Mouse (Mus musculus) gastrocnemius, adult 2 months (tissue): ENCODE results near the gene Prex1. TPM values are rescaled to one million over a fixed set of nuclear protein-coding genes. Genes with fewer than 3 reads are reported as not detected.

ENCODE experiments used
- DNase-seq: peaks from one replicate; pipeline ENCODE4 v3.0.0; 2022
- H3K27ac ChIP-seq: fragments of 200-600 bp; 2 replicates; pipeline ENCODE4 v1.8.1; 2022; ENCODE audit warnings: mild to moderate bottlenecking
- H3K4me3 ChIP-seq: fragments of 200-600 bp; 2 replicates; pipeline ENCODE4 v1.8.1; 2022; ENCODE audit warnings: mild to moderate bottlenecking, moderate library complexity
- CTCF ChIP-seq: fragments of 200-600 bp; IDR thresholded peaks from 2 replicates; pipeline ENCODE4 v1.8.1; 2022; ENCODE audit warnings: antibody characterized with exemption, mild to moderate bottlenecking, moderate library complexity
- intact Hi-C: fragments of 180-260 bp; cut with DNase I; formaldehyde crosslinking; loops from one replicate; pipeline ENCODE4 v1.15.1; 2025
- total RNA-seq, 2 experiments: library from RNA; stranded (reverse); gene quantifications; 2 replicates each; pipeline ENCODE4 v1.2.3; 2021

Gene Prex1
- total RNA-seq, 2 experiments from 2014 or later, result 3.0 to 5.2 TPM

DNA sequence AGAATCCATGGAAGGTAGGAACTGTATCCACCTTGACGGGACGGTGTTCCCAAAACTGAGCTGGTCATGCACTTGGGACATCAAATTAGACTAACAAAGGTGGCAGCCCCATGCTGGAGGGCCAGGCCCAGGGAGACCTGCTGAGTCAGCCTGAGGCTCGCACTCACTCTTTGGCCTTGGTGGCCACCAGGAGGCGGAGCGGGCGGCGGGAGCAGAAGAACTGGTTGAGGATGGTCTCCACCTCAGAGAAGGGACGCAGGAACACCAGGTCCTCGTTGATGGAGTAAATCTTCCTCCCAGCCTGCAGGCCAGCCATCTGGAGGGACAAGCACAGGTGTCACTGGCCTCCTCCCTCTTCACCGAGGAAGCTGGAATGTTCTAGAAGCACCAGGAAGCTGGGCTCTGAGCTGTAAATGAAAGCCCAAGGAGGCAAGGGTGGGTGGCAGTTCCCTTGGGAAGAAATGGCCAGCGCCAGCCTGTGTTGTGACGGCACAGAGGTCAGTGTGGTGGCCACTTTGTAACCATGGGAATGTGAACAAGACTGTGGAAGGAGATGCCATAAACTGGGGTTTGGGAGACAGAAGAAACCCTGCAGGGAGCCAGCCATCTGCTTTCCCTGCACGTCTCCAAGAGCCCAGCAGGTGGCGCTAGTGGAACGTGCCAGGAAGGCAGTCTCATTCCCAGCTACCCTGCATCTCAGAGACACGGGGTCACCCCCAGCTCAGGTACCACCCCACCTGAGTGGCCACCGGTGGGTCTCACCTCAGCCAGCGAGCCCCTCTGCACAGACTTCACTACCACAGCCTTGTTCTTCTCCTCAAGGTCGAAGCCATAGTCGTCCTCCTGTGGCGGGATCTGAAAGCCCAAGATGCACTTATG is 121.4 kb downstream of the Prex1 start:
- DNase-seq, result peak; percentile 81
- intact Hi-C loops, result loop anchor here (1.0 kb wide), 1 partner anchor 189 kb away; no protein-coding TSS in a partner anchor
- Histone ChIP-seq H3K4me3 (no peak overlapping the region), H3K27ac (no peak overlapping the region)
- TF ChIP-seq CTCF, result no peak; the same call in 1 of the 2 replicates

DNA sequence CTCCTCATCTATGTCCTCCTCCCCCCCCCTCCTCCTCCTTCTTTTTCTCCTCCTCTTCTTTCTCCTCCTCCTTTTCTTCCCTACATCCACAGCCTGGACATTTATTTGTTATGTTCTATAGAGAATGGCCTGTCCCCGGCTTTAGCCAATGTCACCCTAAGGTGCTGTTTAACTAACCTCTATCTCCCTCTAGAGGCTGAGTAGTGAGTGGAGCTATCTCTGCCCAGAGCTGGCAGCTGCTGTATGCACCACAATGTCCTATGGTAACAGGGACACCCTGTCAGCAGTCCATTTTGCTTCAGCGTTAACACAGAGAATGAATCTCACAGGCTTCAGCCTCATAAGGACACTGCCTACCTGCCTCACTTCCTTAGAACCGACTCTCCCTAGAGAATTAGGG is 129.1 kb downstream of the Prex1 start:
- DNase-seq, result no peak
- intact Hi-C loops, result no loop called here
- TF ChIP-seq CTCF, result peak; percentile 42
- Histone ChIP-seq H3K4me3 (no peak overlapping the region), H3K27ac (no peak overlapping the region)

DNA sequence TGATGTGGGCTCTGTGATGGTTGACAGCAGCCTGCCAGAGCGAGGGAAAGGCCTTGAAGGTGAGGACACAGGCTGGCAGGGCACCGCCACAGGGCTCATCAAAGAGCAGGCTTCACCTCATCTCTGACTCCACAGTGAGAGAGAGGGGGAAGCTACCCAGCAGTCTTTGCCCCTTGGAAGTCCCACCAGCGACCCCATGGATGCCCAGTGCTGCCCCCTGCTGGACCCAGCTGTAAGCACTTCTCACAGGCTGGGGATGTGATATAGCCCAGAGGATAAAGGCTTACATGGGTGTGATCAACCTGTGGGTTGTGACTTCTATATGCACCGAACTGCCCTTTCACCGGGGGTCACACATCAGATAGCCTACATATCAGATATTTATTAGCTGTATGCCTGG is 130.3 kb downstream of the Prex1 start:
- Histone ChIP-seq H3K4me3 (no peak overlapping the region), H3K27ac (no peak overlapping the region)
- DNase-seq, result no peak
- peak; percentile 21; the same call in 1 of the 2 replicates for TF ChIP-seq CTCF
- intact Hi-C loops, result no loop called here

DNA sequence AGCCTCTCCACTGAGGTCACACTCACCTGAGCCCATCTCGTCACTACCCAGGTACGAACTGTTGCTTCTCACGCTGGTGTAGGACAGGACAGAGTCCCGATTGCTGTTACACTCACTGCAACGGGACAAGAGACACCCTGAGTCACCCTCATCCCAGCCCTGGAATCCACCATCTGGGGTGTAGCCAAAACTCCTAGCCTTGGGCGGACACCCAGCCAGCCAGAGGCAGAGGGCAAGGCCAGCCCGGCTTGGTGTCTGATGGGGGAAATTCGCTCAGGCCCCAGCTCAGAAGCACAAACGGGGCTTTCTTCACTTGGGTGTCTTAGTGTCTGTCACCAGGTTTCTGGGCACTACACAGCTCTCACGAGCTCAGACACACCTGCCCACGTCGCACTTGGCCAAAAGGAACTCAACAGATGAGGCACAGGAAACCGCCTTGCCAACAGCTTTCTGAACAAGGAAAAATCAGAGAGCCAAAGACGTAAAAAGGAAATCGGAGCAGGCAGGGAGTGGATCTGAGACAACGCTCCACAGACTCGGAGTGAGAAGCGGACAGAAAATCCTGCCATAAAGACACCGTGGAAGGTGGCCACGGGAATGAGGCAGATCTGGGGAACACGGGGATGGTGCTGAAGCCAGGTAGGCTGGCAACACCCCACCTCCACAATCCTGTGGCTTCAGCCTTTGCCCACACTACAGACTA is 131.6 kb downstream of the Prex1 start:
- no peak for TF ChIP-seq CTCF
- intact Hi-C loops, result no loop called here

DNA sequence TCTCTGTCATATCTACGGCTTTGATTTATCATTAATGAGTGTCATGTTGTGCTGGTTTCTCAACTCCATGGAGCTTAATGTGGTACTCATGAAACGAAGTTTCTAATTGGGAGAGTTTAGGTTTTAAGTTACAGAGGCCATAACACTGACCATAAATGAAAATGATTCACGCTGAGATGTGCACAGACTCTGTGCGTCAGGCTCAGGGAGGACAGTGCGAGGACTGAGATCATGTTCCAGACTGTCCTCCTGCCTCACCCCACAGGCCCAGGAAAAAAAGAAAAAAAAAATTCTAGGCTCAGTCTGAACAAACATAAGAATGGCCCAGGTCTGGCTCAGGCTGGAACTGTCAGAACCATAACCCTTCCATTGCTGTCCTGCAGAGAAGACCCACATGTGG is 133.8 kb downstream of the Prex1 start:
- TF ChIP-seq CTCF, result no peak
- no peak for DNase-seq
- no peak overlapping the region for H3K4me3 ChIP-seq
- intact Hi-C loops, result no loop called here
- H3K27ac ChIP-seq, result no peak overlapping the region

More for the DNA sequence above, 131.6 kb downstream of the Prex1 start:
- DNase-seq, result no peak
- Histone ChIP-seq H3K27ac (no peak overlapping the region), H3K4me3 (no peak overlapping the region)

DNA sequence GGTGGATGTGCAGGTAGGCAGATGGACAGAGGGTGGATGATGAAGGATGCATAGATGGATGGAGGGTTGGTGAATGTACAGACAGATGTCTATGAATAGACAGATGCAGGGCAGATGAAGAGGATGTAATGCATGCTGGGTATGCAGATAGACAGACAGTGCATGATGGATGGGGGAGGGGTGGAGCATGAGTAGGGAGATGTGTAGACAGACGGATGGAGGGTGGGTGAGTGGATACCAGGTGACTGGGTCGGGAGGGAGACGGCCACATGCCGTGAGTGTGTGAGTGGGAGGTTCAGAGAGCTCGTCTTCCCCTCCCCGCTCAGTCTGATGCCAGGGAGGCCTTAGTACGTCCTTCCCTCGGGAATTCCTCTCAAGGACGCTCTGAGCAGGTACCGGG is 134.3 kb downstream of the Prex1 start:
- TF ChIP-seq CTCF, result no peak
- Histone ChIP-seq H3K4me3 (no peak overlapping the region), H3K27ac (no peak overlapping the region)
- intact Hi-C loops, result no loop called here
- no peak for DNase-seq

DNA sequence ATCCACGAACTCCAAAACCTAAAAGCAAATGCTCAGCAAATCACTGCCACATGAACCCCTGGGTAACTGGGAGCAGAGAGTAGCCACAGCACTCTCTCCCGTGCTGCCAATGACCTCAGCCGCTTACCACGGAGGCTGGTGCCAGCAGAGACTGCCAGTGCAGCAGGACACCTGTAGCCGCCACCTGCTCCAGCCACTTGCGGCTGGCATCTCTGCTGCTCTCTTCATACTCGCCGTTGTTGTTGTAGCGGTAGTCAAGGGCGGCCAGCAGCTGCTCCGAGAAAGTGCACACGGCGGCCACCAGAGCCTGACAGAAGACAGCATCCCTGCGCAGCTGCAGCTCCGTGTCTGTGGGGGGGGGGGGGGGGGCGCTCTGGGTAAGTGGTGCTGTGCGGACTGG is 138.2 kb downstream of the Prex1 start:
- peak; percentile 60 for DNase-seq
- intact Hi-C loops, result loop anchor here (2.0 kb wide), 1 partner anchor 281 kb away; no protein-coding TSS in a partner anchor
- Histone ChIP-seq H3K27ac (peak overlapping the region; percentile 49; the same call in 1 of the 2 replicates), H3K4me3 (no peak overlapping the region)
- TF ChIP-seq CTCF, result no peak

DNA sequence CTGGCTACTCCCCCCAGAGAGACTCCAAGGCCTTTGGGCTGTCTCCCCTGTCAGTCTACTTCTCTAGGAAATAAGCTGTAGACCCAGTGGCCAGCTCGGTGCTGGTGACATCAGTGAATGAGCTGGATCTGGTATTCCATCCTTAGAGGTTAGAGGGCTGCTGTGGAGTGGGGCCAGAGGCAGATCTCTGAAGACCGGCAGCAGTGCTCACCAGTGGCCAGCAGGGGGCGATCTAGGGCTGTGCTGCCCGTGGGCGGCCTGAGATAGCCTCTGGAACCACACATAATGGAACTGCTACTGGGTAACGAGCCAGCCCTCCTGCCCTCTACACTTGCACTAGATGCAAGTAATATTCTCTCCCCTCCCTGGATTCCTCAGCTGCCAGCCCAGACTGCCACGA is 138.7 kb downstream of the Prex1 start:
- DNase-seq, result peak; percentile 80
- peak; percentile 96 for TF ChIP-seq CTCF
- intact Hi-C loops, result loop anchor here (2.0 kb wide), 1 partner anchor 282 kb away; no protein-coding TSS in a partner anchor
- Histone ChIP-seq H3K27ac (peak overlapping the region; percentile 49; the same call in 1 of the 2 replicates), H3K4me3 (no peak overlapping the region)

DNA sequence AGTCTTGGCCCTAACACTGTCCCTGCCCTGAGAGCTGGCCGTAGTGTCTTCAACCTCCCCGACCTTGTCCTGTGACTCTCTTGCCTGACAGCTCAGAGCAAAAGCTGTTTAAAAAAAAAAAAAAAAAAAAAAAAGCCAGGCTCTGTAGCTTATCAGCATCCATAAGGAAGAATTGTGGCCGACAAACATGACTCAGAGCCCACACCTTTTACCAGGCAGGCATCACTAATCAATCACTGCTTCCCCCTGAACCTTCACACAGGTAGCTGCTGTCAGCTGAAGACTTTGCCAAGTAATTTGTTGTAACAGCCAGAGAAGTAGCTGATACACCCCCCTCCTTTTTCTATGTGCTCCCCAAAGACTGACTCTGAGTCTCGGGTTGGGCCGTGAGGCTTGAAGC is 140.0 kb downstream of the Prex1 start:
- intact Hi-C loops, result loop anchor here (2.0 kb wide), 1 partner anchor 283 kb away; no protein-coding TSS in a partner anchor
- no peak for DNase-seq
- TF ChIP-seq CTCF, result no peak

DNA sequence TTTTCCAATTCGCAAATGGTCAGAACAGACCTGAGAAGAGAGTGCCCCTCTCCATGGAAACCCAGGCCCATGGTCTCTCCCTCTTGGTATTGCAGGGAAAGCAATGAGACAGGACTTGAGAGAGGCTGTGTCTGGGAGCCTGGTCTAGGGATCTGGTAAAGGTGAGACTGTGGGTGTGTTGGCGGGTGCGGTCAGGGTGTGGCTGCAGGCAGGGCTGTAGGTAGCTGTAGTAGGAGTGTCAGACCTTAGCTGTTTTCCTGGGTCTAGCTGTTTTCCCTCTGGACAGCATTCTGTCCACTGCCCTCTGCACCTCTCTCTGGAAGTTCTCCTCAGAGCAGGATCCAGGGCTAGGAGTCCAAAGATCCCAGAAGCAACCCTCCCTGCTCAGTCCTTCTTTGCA is 141.3 kb downstream of the Prex1 start:
- no peak for TF ChIP-seq CTCF
- Histone ChIP-seq H3K27ac (no peak overlapping the region), H3K4me3 (no peak overlapping the region)
- intact Hi-C loops, result no loop called here
- DNase-seq, result no peak

More for the DNA sequence above, 140.0 kb downstream of the Prex1 start:
- Histone ChIP-seq H3K27ac (no peak overlapping the region), H3K4me3 (no peak overlapping the region)

DNA sequence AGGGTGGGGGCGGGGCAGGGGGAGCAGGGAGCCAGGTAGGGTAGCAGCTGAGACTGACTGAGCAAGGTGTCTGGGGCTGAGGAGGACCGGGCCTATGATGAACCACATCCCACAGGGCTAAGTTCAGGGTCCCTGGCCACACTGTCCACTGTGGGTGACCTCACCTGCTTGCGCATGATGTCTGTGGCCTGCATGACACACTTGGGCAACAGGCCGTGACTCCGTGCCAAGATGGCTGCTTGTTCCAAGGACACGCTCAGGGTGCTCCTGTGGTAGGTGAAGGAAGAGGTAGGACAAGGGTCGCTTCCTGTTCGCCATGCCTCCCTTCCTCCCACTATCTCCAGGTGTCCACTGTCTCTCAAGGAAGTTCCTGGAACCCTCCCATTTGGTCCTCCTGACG is 144.4 kb downstream of the Prex1 start:
- Histone ChIP-seq H3K4me3 (no peak overlapping the region), H3K27ac (no peak overlapping the region)
- TF ChIP-seq CTCF, result no peak
- DNase-seq, result no peak
- intact Hi-C loops, result loop anchor here (10.0 kb wide), 1 partner anchor 794 kb away; no protein-coding TSS in a partner anchor

DNA sequence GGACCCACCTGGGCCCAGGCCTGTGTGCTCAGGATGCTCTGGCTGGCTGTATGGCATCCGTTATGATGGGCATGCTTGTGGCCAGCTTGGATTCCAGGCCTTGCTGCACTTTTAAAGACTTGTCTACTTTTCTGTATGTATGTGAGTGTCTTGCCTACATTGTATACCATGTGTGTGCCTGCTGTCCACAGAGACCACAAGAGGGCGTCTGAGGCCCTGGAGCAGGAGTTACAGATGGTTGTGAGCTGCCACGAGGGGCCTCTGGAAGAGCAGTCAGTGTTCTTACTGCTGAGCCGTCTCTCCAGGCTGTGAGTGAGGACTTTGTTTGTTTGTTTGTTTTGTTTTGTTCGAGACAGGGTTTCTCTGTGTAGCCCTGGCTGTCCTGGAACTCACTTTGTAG is 148.1 kb downstream of the Prex1 start:
- no peak for DNase-seq
- peak; percentile 30; the same call in 1 of the 2 replicates for TF ChIP-seq CTCF
- Histone ChIP-seq H3K4me3 (no peak overlapping the region), H3K27ac (no peak overlapping the region)
- intact Hi-C loops, result loop anchor here (10.0 kb wide), 1 partner anchor 791 kb away; no protein-coding TSS in a partner anchor

DNA sequence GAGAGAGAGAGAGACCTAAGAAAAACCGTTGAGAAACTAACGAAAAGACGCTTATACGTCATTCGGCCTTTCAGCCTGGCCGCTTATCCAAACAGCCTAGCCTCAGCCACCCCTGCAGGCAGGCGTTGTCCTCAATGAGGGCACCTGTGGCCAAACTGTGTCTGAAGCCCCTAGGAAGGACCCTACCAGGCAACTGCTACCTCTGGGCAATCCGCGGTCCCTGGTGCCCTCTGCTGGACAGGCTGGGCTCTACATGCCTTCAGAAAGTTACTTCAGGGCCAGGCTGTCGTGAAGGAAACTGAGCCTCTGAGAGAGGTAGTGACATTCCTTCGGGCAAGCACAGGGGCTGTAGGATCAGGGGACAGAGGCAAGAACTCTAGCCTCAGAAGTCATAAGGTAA is 149.2 kb downstream of the Prex1 start:
- Histone ChIP-seq H3K4me3 (peak overlapping the region; percentile 55), H3K27ac (no peak overlapping the region)
- intact Hi-C loops, result loop anchor here (1.0 to 10.0 kb wide), 5 partner anchors 127 to 790 kb away; partner anchors contain the start of gene Sulf2
- TF ChIP-seq CTCF, result peak; percentile 84
- DNase-seq, result peak; percentile 69
